Mouse (Mus musculus) v-Abl transformed pro-B cells (cell line): ENCODE data around the gene Thrb.

Experiments used
- in situ Hi-C, 2 experiments: fragments of 400-800 bp; cut with MboI; formaldehyde crosslinking; loops; one replicate each; pipeline ENCODE4 v1.15.1; 2025; ENCODE audit not compliant: unreplicated experiment in 2 of 2

The Thrb gene

GRCm38 (mm10) chr14:17756732-17757131 is 96.7 kb downstream of the Thrb start:
- in situ Hi-C loops = no loop called here

GRCm38 (mm10) chr14:17767987-17768386 is 107.9 kb downstream of the Thrb start:
- in situ Hi-C loops = no loop called here

- in situ Hi-C loops = no loop called here
Observed at GRCm38 (mm10) chr14:17774404-17774803, 114.3 kb downstream of the Thrb start.

- in situ Hi-C loops = no loop called here
Observed at GRCm38 (mm10) chr14:17781921-17782320, 121.9 kb downstream of the Thrb start.

GRCm38 (mm10) chr14:17784207-17784806 is 124.2 kb downstream of the Thrb start:
- in situ Hi-C loops = no loop called here

GRCm38 (mm10) chr14:17785370-17785769 is 125.3 kb downstream of the Thrb start:
- in situ Hi-C loops = no loop called here

GRCm38 (mm10) chr14:17786249-17786648 is 126.2 kb downstream of the Thrb start:
- in situ Hi-C loops = no loop called here

- in situ Hi-C loops = no loop called here
Observed at GRCm38 (mm10) chr14:17803934-17804602, 144.0 kb downstream of the Thrb start.

GRCm38 (mm10) chr14:17811051-17811450 is 151.0 kb downstream of the Thrb start:
- in situ Hi-C loops = no loop called here

- in situ Hi-C loops = no loop called here
Observed at GRCm38 (mm10) chr14:17812414-17812813, 152.4 kb downstream of the Thrb start.

- in situ Hi-C loops = no loop called here
Observed at GRCm38 (mm10) chr14:17815103-17815502, 155.0 kb downstream of the Thrb start.

GRCm38 (mm10) chr14:17818086-17818485 is 158.0 kb downstream of the Thrb start:
- in situ Hi-C loops = no loop called here

- in situ Hi-C loops = no loop called here
Observed at GRCm38 (mm10) chr14:17822754-17823153, 162.7 kb downstream of the Thrb start.

GRCm38 (mm10) chr14:17827401-17827800 is 167.3 kb downstream of the Thrb start:
- in situ Hi-C loops = no loop called here

GRCm38 (mm10) chr14:17835738-17836137 is 175.7 kb downstream of the Thrb start:
- in situ Hi-C loops = no loop called here

- in situ Hi-C loops = no loop called here
Observed at GRCm38 (mm10) chr14:17836766-17837165, 176.7 kb downstream of the Thrb start.

GRCm38 (mm10) chr14:17845003-17845697 is 185.1 kb downstream of the Thrb start:
- in situ Hi-C loops = no loop called here

- in situ Hi-C loops = no loop called here
Observed at GRCm38 (mm10) chr14:17845871-17846270, 185.8 kb downstream of the Thrb start.

- in situ Hi-C loops = no loop called here
Observed at GRCm38 (mm10) chr14:17846700-17847099, 186.6 kb downstream of the Thrb start.

- in situ Hi-C loops = no loop called here
Observed at GRCm38 (mm10) chr14:17847211-17847610, 187.2 kb downstream of the Thrb start.

GRCm38 (mm10) chr14:17850355-17850754 is 190.3 kb downstream of the Thrb start:
- in situ Hi-C loops = no loop called here

- in situ Hi-C loops = no loop called here
Observed at GRCm38 (mm10) chr14:17852236-17852635, 192.2 kb downstream of the Thrb start.
